Mouse (Mus musculus): ENCODE measurements around the gene Rab25.

DNA sequence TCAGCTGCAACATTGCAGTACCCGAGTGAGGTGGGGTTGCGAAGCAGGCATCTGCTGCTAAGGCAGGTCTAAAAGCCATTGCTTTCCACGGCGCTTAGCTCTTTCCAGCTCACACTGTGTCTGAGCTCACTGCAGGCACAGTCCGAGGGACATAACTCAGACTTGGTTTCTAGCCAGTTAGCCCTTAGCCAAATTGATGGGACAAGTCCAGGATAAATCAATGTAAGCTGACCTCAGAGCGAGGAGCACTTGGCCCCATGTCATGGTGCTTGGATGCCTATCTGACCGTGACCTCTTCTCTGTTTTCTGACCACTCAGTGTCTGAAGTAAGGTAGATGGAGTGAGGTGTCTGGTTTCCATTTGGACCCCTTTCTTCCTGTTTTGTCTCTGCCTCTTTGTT is 15.9 kb upstream of the Rab25 start:
- TF ChIP-seq CTCF (IDR thresholded peaks at IDR 0.05; ENCODE audit: borderline replicate concordance, control insufficient read depth, extremely low read depth, insufficient read depth, low read length, poor library complexity) (no peak), POLR2A (IDR thresholded peaks at IDR 0.05; ENCODE audit: control insufficient read depth, extremely low read depth, insufficient read depth, low read length, poor library complexity) (no peak)

All from thymus, adult 2 months (tissue).